In the genomic region with DNA sequence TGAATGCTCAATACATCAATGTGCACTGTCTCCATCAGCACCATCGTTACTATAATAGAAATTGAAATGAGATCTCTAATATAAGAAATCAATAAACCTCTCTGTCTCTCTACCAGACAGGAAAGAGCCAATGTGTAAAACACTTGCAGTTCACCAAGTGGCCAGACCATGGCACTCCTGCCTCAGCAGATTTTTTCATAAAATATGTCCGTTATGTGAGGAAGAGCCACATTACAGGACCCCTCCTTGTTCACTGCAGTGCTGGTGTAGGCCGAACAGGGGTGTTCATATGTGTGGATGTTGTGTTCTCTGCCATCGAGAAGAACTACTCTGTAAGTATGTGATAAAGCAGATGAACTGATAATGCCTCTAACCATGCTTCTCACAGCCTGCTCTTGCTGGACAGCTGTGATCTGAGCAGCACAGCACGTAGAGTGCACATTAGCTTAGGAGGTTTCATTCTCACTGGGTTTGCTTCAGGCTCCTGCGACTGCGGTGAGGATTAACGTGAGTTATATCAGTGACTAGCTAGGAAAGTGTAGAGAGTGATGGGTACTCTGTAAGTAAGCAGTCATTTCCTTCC, we compare ENCODE assay signal across 9 mouse cellular contexts. TPM values are rescaled to one million over a fixed set of nuclear protein-coding genes. Genes with fewer than 3 reads are reported as not detected.
DNase-seq lines count a peak whose midpoint lies in the region; ATAC-seq and TF ChIP-seq lines count a peak whose summit lies in the region.
"Had no signal": no experiment of that assay in that cellular context is flagged by ENCODE, and none has a peak within 500 bp of the region (broad histone marks: within the 10 kb centered on the region; RNA-seq: fewer than 3 reads in every experiment).

No protein-coding gene starts in this region.

- H3K4me3 ChIP-seq in cerebellum, adult 2 months (replicated peaks; ENCODE audit: insufficient read depth, low read depth, low read length), result no peak overlapping the region
- H3K4me3 ChIP-seq in lung, postnatal 0 days (ENCODE audit: low read depth, low read length), result no peak overlapping the region
- H3K4me3 ChIP-seq in lung, adult 2 months (replicated peaks; ENCODE audit: extremely low read depth, low read depth, low read length), result no peak overlapping the region

- DNase-seq in cerebellum, adult 2 months, result peak in 1 of 2 experiments; percentile 13
- peak; percentile 36 for DNase-seq in lung, postnatal 0 days (ENCODE audit: low spot score)
- no peak for DNase-seq in lung, adult 2 months
- DNase-seq in kidney, postnatal 14 days, result peak; percentile 18
- no peak for DNase-seq in spleen, postnatal 14 days (ENCODE audit: low spot score in 2 of 2)
- DNase-seq in urinary bladder, postnatal 14 days (ENCODE audit: low spot score), result no peak

- no peak overlapping the region for H3K27ac ChIP-seq in cerebellum, adult 2 months (ENCODE audit: insufficient read depth, low read length)
- H3K27ac ChIP-seq in lung, postnatal 0 days (ENCODE audit: low read length), result no peak overlapping the region

- H3K27me3 ChIP-seq in cerebellum, adult 2 months (ENCODE audit: control insufficient read depth, insufficient read depth, low read length), result no peaks in the 10 kb centered on the region
- H3K27me3 ChIP-seq in lung, postnatal 0 days (replicated peaks; ENCODE audit: insufficient read depth, low read length), result no peaks in the 10 kb centered on the region

- H3K4me1 ChIP-seq in cerebellum, adult 2 months (ENCODE audit: control insufficient read depth, insufficient read depth, low read length), result no peaks in the 10 kb centered on the region
- H3K4me1 ChIP-seq in lung, postnatal 0 days (ENCODE audit: insufficient read depth, low read depth, low read length), result no peaks in the 10 kb centered on the region
- no peaks in the 10 kb centered on the region for H3K4me1 ChIP-seq in lung, adult 2 months (ENCODE audit: control insufficient read depth, insufficient read depth, low read length)

- H3K9me3 ChIP-seq in lung, postnatal 0 days (ENCODE audit: low read length), result no peaks in the 10 kb centered on the region

- no peak overlapping the region for H3K9ac ChIP-seq in lung, postnatal 0 days (replicated peaks; ENCODE audit: low read depth)

- TF ChIP-seq POLR2A in cerebellum, adult 2 months (IDR thresholded peaks at IDR 0.05; ENCODE audit: borderline replicate concordance, insufficient read depth, low read length), result no peak
- TF ChIP-seq POLR2A in lung, adult 2 months (IDR thresholded peaks at IDR 0.05; ENCODE audit: borderline replicate concordance, extremely low read depth, low read depth, low read length), result no peak

- no peak for ATAC-seq in cerebellum, adult (ENCODE audit: insufficient number of reproducible peaks, low FRiP score, low TSS enrichment)
- ATAC-seq in lung, postnatal 0 days, result no peak
- peak; percentile 87 for ATAC-seq in megakaryocyte-erythroid progenitor cell, adult 5-6 weeks (replicated peaks; ENCODE audit: low FRiP score, low TSS enrichment, poor library complexity, severe bottlenecking)

- no peak overlapping the region for H3K4me2 ChIP-seq in lung, postnatal 0 days (replicated peaks; ENCODE audit: low read depth, low read length)

- TF ChIP-seq CTCF in cerebellum, adult 2 months (IDR thresholded peaks at IDR 0.05; ENCODE audit: borderline replicate concordance, insufficient read depth, low read depth, low read length), result peak; percentile 45; the same call in 1 of the 2 replicates
- peak; percentile 72 for TF ChIP-seq CTCF in lung, postnatal 0 days (IDR thresholded peaks at IDR 0.05)
- TF ChIP-seq CTCF in lung, adult 2 months (IDR thresholded peaks at IDR 0.05; ENCODE audit: insufficient read depth, low read length), result no peak; the same call in 1 of the 2 replicates

- no peaks in the 10 kb centered on the region for H3K36me3 ChIP-seq in lung, postnatal 0 days (ENCODE audit: insufficient read depth, low read length)

- 52% methylated on average over 8 of the region's 8 CpGs for WGBS in cerebellum, adult 2 months
- WGBS in lung, postnatal 0 days, result 49% methylated on average over 8 of the region's 8 CpGs
- 52% methylated on average over 8 of the region's 8 CpGs for WGBS in lung, adult 2 months

- no peak for TF ChIP-seq EP300 in lung, postnatal 0 days (IDR thresholded peaks at IDR 0.05)

RNA-seq across cellular contexts. Expression of a gene that starts 43.9 kb away (rescaled TPM):
- 0.08 and 0.10 TPM in 2 replicates for polyA plus RNA-seq in cerebellum, adult 2 months (2012; rRNA removed)
- polyA plus RNA-seq in lung, postnatal 0 days (2015; fragmentation: Nextera tagmentation; extraction: Ambion mirVana), result 0.04 TPM in 1 of 2 replicates, not detected in the other
- polyA plus RNA-seq in lung, adult 2 months (2012; rRNA removed), result 0.11 and 0.26 TPM in 2 replicates
- 0.22 TPM in 1 of 2 replicates, not detected in the other for total RNA-seq in megakaryocyte-erythroid progenitor cell, adult 5-6 weeks (2014; fragmentation: Nextera tagmentation)
- not detected in 2 replicates for total RNA-seq in megakaryocyte-erythroid progenitor cell, adult 5-6 weeks (2017)
- polyA plus RNA-seq: large intestine, adult 2 months had no signal

Comparison
In these comparisons a context has a peak if more than half of its experiments do, and no peak if none do; other contexts are left out.
1. DNase-seq: peak in lung, postnatal 0 days (single experiment) and kidney, postnatal 14 days (single experiment); none in lung, adult 2 months (single experiment), spleen, postnatal 14 days (0 of 2) and urinary bladder, postnatal 14 days (single experiment).